Mouse (Mus musculus) midbrain, embryonic 10.5 days (tissue): ENCODE results near the gene Sertm1. TPM values are rescaled to one million over a fixed set of nuclear protein-coding genes. Genes with fewer than 3 reads are reported as not detected.
A peak's percentile ranks its signal among the peaks of the same experiment; 100 is the strongest.

ENCODE experiments used
- DNase-seq: peaks from one replicate; pipeline ENCODE4 v3.0.0-alpha.2; 2017; ENCODE audit warnings: low spot score
- H3K27ac ChIP-seq: fragments of 300-500 bp; sonication (generic); replicated peaks from 2 replicates; pipeline ENCODE4 v1.5.1; 2016; ENCODE audit warnings: mild to moderate bottlenecking
- H3K27me3 ChIP-seq: fragments of 300-500 bp; sonication (generic); 2 replicates; pipeline ENCODE4 v1.6.1; 2016; ENCODE audit warnings: low read depth, mild to moderate bottlenecking; ENCODE audit not compliant: poor library complexity, severe bottlenecking
- H3K36me3 ChIP-seq: fragments of 300-500 bp; sonication (generic); 2 replicates; pipeline ENCODE4 v1.6.1; 2016; ENCODE audit warnings: mild to moderate bottlenecking, moderate library complexity
- H3K4me1 ChIP-seq: fragments of 300-500 bp; sonication (generic); 2 replicates; pipeline ENCODE4 v1.6.1; 2016
- H3K4me3 ChIP-seq: fragments of 300-500 bp; sonication (generic); 2 replicates; pipeline ENCODE4 v1.5.1; 2016; ENCODE audit warnings: mild to moderate bottlenecking, moderate library complexity
- H3K9me3 ChIP-seq: fragments of 300-500 bp; sonication (generic); replicated peaks from 2 replicates; pipeline ENCODE4 v1.6.1; 2016; ENCODE audit warnings: mild to moderate bottlenecking
- WGBS: fragments of 180-500 bp; shearing (Covaris S2); methylation state at CpG from one replicate; pipeline ENCODE4 v1.1.7; 2016; 5-methylcytosine and 5-hydroxymethylcytosine counted together
- polyA plus RNA-seq: library from polyadenylated mRNA; unstranded; fragments of >200 nt; fragmentation: Nextera tagmentation; extraction: Ambion mirVana; gene quantifications from 2 replicates; pipeline ENCODE4 v1.2.1, GENCODE M21; 2016

The Sertm1 gene
- polyA plus RNA-seq, result 0.16 and 0.38 TPM in 2 replicates

DNA sequence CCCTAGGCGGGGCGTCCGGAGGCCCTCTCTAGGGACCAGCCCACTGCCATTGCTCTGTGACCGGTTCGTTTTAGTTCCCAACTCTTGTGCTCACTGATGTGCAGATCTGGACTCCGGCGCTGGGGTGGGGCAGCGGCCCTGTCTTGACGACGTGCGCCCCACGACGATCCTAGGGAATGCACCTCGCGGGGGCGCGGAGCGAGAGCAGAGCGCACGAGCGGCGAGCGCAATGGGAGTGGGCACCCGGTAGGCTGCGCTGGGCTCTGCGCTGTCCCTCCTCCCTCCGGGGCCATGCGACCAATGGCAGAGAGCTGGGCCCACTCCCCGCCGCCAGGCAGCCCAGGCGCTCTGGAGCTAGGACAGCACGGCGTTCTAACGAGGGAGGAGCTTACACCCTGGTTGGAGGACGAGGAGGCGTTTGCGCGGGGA lies at the start of gene Sertm1:
Gene Sertm1 (minus strand): TSS at position 245 of the 429 bp plus-strand sequence.
- Histone ChIP-seq H3K27ac (peak within 1 kb of the TSS; percentile 71; the same call in 1 of the 2 replicates), H3K4me3 (peak within 1 kb of the TSS; percentile 67), H3K9me3 (no peaks in the 10 kb centered on the region), H3K4me1 (peaks cover 22% of the 10 kb centered on the region), H3K36me3 (no peaks in the 10 kb centered on the region), H3K27me3 (peaks cover 59% of the 10 kb centered on the region)
- DNase-seq, result peak; percentile 85
- WGBS, result under 1% methylated on average over 38 of the region's 38 CpGs

DNA sequence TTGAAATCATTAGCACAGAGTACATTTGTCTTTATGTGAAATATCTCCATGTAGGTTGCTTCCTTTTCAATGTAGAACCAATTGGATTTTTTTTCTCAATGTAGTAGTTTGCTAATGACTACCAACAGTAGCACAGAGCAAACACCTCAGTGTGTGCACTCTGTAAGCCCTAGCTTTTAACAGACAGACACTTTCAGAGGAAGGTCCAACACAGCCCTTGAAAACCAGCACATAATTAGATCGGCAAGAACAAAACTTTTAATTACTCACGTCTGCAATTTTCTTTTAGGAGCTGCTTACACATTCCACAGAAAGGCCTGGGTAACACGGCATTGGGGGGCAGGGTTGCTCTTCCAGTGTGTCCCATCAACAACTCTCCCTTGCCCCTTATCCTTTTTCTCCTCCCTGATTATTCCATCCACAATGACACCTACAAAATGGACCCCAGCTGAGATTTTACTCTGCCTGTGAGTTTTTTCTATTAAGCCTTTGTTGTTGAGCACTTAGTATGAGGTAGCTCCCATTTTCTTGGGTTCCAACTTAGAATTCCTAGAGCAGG lies 49.3 kb upstream of the Sertm1 start:
- Histone ChIP-seq H3K36me3 (no peaks in the 10 kb centered on the region), H3K4me1 (peaks cover 17% of the 10 kb centered on the region), H3K4me3 (no peak overlapping the region), H3K27ac (no peak overlapping the region), H3K27me3 (no peaks in the 10 kb centered on the region; the same call in 1 of the 2 replicates), H3K9me3 (no peaks in the 10 kb centered on the region)
- no peak for DNase-seq
- 28% methylated on average over 3 of the region's 3 CpGs for WGBS

DNA sequence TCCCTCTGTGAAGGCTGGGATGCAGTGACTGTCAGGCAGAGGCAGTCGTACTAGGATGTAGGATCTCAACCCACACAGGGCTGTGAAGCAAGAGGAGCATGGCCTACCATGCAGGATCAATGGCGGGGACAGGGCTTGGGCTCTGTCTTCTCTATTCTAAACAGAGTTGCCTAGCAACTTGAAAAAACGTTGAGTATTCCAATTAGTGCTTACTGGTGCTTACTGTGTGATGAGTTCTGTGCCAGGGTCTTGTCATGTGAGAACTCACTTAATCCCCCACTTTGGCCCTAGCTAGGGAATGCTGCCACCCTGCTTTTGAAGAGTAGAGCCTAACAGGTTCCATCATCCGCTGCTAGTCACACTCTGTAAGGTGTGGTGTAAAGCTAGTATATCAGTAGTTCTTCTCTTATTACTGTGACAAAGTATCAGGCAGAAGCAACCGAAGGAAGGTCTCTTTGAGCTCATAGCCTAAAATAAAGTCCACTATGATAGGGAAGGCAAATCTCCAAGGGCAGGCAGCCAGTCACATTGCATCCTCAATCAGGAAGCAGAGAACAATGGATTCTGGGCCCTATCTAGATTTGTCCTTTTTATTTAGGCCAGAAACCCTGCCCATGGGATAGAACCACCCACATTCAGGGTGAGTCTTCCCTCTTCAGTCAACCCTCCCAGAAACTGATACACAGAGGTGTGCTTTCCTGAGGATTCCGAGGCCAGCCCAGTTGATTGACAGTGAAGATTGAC lies 27.6 kb upstream of the Sertm1 start:
- 66% methylated on average over 6 of the region's 6 CpGs for WGBS
- H3K4me1 ChIP-seq, result peaks cover 5% of the 10 kb centered on the region; the same call in 1 of the 2 replicates
- no peaks in the 10 kb centered on the region for H3K36me3 ChIP-seq
- H3K9me3 ChIP-seq, result no peaks in the 10 kb centered on the region
- no peak overlapping the region for H3K27ac ChIP-seq
- DNase-seq, result no peak
- no peak overlapping the region for H3K4me3 ChIP-seq
- no peaks in the 10 kb centered on the region for H3K27me3 ChIP-seq

DNA sequence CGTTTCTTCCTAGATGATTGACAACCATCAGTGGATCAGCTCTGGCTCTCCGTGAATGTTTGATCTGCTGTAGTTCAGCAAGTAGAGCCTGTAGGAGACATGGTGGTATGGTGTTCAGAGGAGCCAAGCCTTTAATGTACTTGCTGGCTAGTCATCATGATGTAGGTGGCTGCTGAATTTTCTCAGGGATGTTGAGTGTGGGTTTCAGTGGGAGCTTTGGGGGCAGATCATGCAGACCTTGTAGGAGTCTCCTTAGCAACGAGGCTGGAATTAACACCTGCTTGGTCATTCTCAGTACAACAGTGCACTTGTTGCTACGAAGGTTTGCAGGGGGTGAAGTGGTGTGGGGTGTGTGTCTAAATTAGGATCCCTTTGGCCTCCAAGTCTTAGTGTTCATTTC lies 18.8 kb upstream of the Sertm1 start:
- Histone ChIP-seq H3K9me3 (no peaks in the 10 kb centered on the region), H3K36me3 (no peaks in the 10 kb centered on the region), H3K4me3 (no peak overlapping the region), H3K27ac (no peak overlapping the region), H3K27me3 (no peaks in the 10 kb centered on the region), H3K4me1 (no peaks in the 10 kb centered on the region)
- DNase-seq, result no peak
- 84% methylated on average over 4 of the region's 4 CpGs for WGBS

DNA sequence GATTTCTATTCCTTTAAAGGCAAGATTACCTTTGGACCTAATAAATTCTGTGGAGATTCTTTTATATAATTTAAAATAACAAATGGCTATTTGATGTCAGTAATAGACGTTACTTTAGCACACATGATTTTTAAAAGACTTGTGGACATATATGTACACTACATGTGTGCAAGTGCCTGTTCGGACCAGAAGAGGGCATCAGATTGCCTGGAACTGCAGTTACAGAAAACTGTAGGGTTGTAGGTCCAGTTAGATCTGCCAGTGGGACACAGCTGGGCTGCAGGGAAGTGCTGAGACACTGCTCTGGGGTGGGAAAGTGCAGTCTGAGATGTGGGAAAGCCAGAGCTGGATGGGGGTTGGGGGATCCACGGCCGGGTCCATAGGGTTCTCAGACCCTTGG lies 16.9 kb upstream of the Sertm1 start:
- no peaks in the 10 kb centered on the region for H3K36me3 ChIP-seq
- no peaks in the 10 kb centered on the region for H3K27me3 ChIP-seq
- H3K4me3 ChIP-seq, result no peak overlapping the region
- 94% methylated on average over 4 of the region's 4 CpGs for WGBS
- DNase-seq, result no peak
- H3K27ac ChIP-seq, result no peak overlapping the region
- H3K9me3 ChIP-seq, result no peaks in the 10 kb centered on the region
- no peaks in the 10 kb centered on the region for H3K4me1 ChIP-seq

DNA sequence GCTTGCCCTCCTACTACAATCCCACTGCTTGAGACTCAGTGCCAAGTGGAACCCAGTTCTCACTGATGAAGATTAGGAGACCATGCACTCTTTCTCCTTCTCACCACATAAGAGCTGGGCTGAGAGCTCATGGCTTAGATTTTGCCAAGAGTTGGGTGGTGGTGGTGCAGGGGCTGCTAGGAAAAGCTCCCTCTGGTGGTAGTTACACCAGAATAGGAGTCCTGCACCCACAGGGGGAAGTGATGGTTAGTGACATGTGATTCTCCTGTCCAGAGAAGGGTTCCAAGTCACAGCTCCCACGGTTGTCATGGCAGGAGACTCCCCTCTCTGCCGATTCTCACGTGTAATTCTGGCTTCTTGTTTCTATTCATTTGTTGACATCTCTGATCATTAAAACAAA lies 4.7 kb upstream of the Sertm1 start:
- 69% methylated on average over 3 of the region's 3 CpGs for WGBS
- H3K27ac ChIP-seq, result no peak overlapping the region

DNA sequence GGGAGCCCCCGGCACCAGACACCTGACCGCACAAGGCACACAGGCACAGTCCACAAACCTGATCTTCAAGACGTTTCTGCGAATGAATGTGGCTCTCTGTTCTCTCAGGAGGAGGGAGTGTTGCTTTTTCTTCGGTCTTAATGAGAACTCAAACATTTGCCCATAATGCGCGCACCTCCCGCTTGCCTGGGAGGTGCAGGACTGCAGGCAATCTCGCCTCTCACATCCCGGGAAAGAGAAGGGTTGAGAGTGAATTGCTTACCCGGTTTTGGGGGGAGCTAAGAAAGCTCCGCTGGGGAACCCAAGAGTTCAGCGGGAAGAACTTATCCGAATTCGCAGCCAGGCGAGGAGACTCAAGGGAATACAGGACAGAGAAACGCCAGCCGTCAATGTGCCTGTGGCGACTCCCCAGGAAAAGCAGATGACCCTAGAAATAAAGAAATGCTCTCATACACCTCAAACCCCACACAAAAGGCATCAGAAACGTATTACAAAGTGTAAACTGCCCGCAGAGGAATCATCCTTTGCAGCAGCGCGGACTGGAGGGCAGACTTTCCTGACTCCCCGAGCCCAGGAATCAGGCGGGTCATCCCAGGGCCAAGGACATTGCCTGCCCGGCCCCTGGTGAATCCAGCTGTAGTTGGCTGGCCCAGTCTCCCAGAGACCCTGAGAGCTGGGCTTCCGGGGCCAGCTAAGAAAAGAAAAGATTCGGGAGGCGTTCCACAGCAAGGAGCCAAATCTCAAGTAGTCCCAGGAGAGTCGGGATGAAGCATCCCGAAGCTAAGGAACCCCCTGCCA lies 643 bp downstream of the Sertm1 start:
- peak overlapping the region; percentile 67 for H3K4me3 ChIP-seq
- peak overlapping the region; percentile 71; the same call in 1 of the 2 replicates for H3K27ac ChIP-seq
- WGBS, result 3% methylated on average over 31 of the region's 31 CpGs
- H3K9me3 ChIP-seq, result no peaks in the 10 kb centered on the region
- DNase-seq, result no peak
- H3K36me3 ChIP-seq, result no peaks in the 10 kb centered on the region
- peaks cover 22% of the 10 kb centered on the region for H3K4me1 ChIP-seq
- H3K27me3 ChIP-seq, result peaks cover 59% of the 10 kb centered on the region

More for the DNA sequence above, 4.7 kb upstream of the Sertm1 start:
- Histone ChIP-seq H3K9me3 (no peaks in the 10 kb centered on the region), H3K36me3 (no peaks in the 10 kb centered on the region), H3K4me3 (no peak overlapping the region), H3K27me3 (peaks cover 30% of the 10 kb centered on the region), H3K4me1 (peaks cover 12% of the 10 kb centered on the region)
- no peak for DNase-seq

DNA sequence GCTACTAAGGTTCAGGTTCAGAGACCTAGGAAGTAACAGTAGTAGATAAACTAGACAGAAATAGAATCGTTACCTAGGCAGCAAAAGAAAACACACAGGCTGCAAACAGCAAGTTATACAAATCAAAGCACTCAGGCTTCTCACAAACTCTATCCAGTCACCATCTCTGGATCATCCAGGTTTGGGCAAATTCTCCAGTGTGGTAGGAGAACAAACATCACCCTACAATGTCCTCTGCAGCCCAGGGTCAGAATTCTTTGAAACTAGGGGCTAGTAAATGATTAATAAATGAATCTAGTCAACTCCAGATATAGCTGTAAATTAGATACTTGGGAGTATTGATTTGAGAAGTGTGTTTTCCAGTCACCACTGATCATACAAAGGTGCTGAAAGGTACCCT lies 6.8 kb downstream of the Sertm1 start:
- Histone ChIP-seq H3K27me3 (peaks cover 13% of the 10 kb centered on the region), H3K4me1 (no peaks in the 10 kb centered on the region), H3K27ac (no peak overlapping the region), H3K9me3 (no peaks in the 10 kb centered on the region), H3K36me3 (no peaks in the 10 kb centered on the region), H3K4me3 (no peak overlapping the region)
- WGBS, result 94% methylated on average over 1 of the region's 1 CpGs
- DNase-seq, result no peak

DNA sequence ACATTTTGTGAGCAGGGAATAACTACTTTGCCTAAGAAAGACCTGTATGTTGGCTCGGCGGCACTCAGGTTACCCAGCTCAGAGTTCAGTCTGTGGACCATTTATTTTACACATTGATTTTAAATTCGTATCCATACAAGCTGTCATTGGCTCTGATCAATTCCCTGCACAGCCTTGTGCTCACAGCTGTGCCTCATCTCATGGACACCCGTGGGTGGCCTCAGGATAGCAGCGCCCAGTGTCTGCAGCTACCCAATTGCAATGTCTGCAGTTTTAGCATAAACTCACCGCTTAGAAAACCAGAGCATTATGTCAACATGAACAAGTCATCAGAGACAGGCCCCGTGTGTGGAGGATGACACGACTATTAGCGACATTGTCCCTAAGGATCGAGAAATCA lies 17.7 kb downstream of the Sertm1 start:
- H3K9me3 ChIP-seq, result no peaks in the 10 kb centered on the region
- no peak overlapping the region for H3K27ac ChIP-seq
- no peak for DNase-seq
- no peaks in the 10 kb centered on the region for H3K36me3 ChIP-seq
- 94% methylated on average over 10 of the region's 10 CpGs for WGBS
- H3K27me3 ChIP-seq, result no peaks in the 10 kb centered on the region
- H3K4me3 ChIP-seq, result no peak overlapping the region
- no peaks in the 10 kb centered on the region for H3K4me1 ChIP-seq

DNA sequence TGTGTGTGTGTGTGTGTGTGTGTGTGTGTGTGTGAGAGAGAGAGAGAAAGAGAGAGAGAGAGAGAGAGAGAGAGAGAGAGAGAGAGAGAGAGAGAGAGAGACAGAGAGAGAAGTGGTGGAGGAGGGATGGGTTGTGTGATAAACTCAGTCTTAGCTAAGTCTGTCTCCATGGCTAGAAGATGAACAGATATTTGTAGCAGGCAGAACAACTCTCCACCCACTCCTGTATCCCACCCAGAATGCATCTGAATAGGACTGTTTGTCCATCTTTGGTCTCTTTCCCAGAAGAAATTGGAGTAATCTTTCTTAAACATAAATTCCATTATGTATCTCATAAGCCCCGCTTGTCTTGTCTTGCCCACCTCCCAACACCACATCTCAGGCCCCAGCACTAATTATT lies 20.8 kb downstream of the Sertm1 start:
- Histone ChIP-seq H3K27me3 (no peaks in the 10 kb centered on the region), H3K9me3 (no peaks in the 10 kb centered on the region), H3K36me3 (no peaks in the 10 kb centered on the region), H3K27ac (no peak overlapping the region), H3K4me3 (no peak overlapping the region), H3K4me1 (peaks cover 5% of the 10 kb centered on the region; the same call in 1 of the 2 replicates)
- 89% methylated on average over 1 of the region's 1 CpGs for WGBS
- no peak for DNase-seq

DNA sequence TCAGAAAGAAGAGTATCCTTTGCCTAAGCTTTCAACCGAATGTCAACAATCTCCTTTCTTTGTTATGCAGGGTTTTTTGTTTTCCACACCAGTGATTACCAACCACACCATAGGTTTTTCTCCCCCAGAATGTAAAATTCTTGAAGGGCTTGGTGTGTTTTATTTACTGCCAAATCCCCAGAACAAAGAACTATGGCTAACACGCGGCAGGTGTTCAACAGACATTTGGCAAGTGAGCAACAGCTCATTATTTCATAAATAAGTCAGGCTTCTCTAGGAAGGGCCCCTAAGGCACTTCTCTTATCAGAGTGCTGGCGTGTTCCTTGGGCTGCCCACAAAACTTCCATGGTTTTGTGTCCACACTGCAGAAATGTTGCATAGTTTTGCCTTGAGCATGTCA lies 23.5 kb downstream of the Sertm1 start:
- no peaks in the 10 kb centered on the region for H3K36me3 ChIP-seq
- H3K27me3 ChIP-seq, result no peaks in the 10 kb centered on the region
- peaks cover 5% of the 10 kb centered on the region; the same call in 1 of the 2 replicates for H3K4me1 ChIP-seq
- H3K4me3 ChIP-seq, result no peak overlapping the region
- no peak for DNase-seq
- WGBS, result 52% methylated on average over 4 of the region's 4 CpGs
- no peak overlapping the region for H3K27ac ChIP-seq
- H3K9me3 ChIP-seq, result no peaks in the 10 kb centered on the region

DNA sequence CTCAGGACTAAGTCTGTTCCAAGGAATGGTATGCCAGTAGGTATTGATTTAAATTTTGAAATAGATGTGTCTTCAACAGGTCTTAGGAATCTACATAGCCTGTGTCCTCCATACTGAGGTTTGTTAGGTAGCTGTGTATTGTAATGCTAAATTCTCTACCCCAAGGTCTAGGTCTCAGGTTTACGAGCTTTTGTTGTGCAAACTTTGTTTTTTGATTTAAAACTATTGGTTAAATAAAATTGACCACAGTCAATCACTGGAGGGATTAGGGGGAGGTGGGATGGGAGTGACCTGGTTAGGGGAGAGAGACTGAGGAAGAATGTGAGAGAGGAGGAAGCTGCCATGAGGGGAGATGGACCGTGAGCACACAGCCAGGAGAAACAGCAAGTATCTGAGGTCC lies 29.2 kb downstream of the Sertm1 start:
- H3K4me1 ChIP-seq, result no peaks in the 10 kb centered on the region
- no peaks in the 10 kb centered on the region for H3K27me3 ChIP-seq
- DNase-seq, result no peak
- no peak overlapping the region for H3K4me3 ChIP-seq
- H3K36me3 ChIP-seq, result no peaks in the 10 kb centered on the region
- H3K9me3 ChIP-seq, result no peaks in the 10 kb centered on the region
- H3K27ac ChIP-seq, result no peak overlapping the region
- WGBS, result 76% methylated on average over 2 of the region's 2 CpGs
